Mouse (Mus musculus) brown adipose tissue, adult 24 weeks (tissue): ENCODE data around the gene Rxra. TPM values are rescaled to one million over a fixed set of nuclear protein-coding genes. Genes with fewer than 3 reads are reported as not detected.

Source experiments
- H3K27ac ChIP-seq: fragments of 200-500 bp; replicated peaks from 2 replicates; pipeline ENCODE4 v1.5.1; 2012; ENCODE audit warnings: low read depth, mild to moderate bottlenecking, low read length
- H3K4me1 ChIP-seq: fragments of 200-500 bp; 2 replicates; pipeline ENCODE4 v1.6.1; 2012; ENCODE audit warnings: low read length, mixed read lengths; ENCODE audit not compliant: control insufficient read depth, insufficient read depth, insufficient read length
- H3K4me3 ChIP-seq: fragments of 200-500 bp; 2 replicates; pipeline ENCODE4 v1.5.1; 2012; ENCODE audit warnings: low read depth, mild to moderate bottlenecking, low read length, moderate library complexity; ENCODE audit not compliant: insufficient read depth
- polyA plus RNA-seq: library from polyadenylated mRNA; stranded (reverse); fragments of >200 nt; gene quantifications from 2 replicates; pipeline ENCODE4 v1.2.4, GENCODE M21; 2012; ENCODE audit not compliant: missing spikeins, insufficient read depth, insufficient read length

The Rxra gene
- polyA plus RNA-seq, 1 experiment = 24.1 TPM

DNA sequence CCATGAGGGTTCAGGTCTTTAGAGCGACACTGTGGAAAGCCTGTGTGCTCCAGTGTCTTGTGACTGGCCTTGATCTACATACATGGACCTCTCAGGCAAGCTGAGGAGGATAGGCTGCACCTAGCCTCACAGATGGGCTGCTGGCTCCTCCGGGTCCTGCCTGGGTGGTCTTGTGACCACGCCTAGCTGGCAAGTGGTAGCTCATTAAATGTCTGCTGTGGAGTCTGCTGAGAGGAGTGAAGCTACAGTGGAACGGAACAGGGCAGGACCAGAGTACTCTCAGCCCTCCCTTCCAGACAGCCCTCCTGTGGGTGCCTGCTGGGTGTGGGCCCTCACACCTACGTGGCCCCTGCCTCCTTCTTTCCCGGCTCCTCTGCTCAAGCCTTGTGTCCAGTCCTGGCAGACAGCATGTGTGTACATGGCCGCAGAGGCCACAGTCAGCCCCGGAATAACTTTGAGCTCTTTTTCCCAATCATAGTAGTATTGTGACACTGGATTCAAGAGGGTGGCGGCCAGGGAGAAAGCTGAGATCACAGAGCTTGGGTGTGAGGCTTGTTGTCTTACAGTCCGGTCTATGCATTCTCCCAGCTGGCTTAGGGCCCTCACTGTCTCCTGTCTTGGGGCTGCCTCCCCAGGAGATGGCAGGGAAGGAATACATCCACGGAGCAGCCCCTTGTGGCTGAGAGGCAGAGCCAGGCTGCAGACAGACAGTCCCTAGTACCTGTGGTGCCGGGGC lies 74.3 kb downstream of the Rxra start:
- Histone ChIP-seq H3K4me1 (peaks cover 12% of the 10 kb centered on the region), H3K27ac (no peak overlapping the region), H3K4me3 (no peak overlapping the region)

DNA sequence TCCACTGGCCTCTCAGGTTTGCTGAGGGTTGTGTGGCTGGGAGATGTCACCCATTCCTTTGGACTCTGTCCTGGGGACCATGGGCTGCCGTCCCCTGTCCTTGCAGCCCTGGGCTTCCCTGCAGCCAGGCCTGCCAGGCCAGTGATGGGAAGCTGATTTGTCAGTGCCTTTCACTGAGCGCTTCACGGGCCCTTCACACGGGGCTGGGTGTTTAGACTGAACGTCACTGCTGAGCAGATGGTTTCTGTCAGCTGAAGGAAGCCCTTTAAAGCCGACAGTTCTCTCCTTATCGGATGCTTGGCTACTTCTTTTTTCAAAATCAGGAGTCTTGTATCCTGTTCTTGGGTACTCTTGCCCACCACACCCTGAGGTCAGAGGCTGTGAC lies 74.9 kb downstream of the Rxra start:
- no peak overlapping the region for H3K4me3 ChIP-seq
- no peak overlapping the region for H3K27ac ChIP-seq
- peaks cover 7% of the 10 kb centered on the region for H3K4me1 ChIP-seq

DNA sequence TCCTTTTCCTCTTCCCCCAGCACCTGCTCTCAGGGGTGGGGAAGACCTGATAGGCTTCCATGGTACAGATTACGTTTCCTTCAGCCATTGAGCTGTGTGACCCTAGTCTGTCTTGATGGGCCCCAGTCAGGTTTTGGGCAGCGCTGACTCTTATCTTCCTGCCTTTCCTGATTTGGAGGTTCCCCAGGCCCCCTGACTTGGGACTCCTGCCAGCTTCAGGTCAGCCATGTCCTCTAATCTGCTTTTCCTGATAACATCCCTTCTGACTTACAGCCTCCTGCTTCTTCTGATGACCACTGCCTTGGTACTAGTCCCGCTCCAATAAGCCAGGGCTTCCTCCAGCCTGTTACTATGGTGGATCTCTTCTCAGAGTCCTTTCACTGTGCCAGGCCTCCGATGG lies 75.6 kb downstream of the Rxra start:
- Histone ChIP-seq H3K27ac (no peak overlapping the region), H3K4me1 (peaks cover 3% of the 10 kb centered on the region), H3K4me3 (no peak overlapping the region)

DNA sequence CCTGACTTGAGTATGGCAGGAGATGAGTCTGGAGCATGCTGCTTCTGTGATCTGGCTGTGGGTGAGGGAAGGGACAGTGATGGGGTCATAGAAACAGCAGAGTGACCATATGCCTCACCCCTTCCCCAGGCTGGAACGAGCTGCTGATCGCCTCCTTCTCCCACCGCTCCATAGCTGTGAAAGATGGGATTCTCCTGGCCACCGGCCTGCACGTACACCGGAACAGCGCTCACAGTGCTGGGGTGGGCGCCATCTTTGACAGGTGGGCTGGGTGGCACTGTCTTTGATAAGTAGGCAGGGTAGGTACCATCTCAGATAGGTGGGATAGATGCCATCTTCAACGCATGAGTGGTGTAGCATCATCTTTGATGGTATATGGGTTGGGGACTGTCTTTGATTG lies 77.9 kb downstream of the Rxra start:
- Histone ChIP-seq H3K27ac (no peak overlapping the region), H3K4me1 (peaks cover 12% of the 10 kb centered on the region), H3K4me3 (no peak overlapping the region)

DNA sequence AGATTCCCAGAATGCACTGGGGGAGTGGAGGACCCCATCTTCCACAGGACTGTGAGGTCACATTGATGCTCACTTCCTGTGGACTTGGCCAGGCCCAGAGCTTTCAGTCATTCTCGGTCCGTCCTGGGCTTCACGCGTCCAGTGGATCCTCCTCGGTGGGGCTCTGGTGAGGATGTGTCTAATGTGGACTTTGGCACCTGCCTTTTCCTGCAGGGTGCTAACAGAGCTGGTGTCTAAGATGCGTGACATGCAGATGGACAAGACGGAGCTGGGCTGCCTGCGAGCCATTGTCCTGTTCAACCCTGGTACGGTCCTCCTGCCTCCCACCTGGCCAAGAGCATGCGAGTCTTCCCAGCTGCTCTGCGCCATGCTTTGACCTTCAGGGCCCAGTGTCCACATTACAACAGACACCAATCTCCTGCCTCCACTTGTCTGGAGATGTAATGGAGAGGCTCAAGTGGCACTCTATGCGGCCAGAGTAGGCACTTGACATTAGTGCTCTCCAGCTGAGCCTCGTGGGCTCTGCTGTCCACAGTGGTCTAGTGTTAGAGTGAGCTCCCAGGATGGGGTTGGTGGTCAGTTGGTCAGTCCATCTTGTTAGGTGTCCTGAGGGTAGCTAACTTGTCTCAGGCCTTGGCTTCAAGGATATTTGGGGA lies 79.9 kb downstream of the Rxra start:
- H3K4me1 ChIP-seq = peaks cover 15% of the 10 kb centered on the region
- no peak overlapping the region for H3K27ac ChIP-seq
- no peak overlapping the region for H3K4me3 ChIP-seq

DNA sequence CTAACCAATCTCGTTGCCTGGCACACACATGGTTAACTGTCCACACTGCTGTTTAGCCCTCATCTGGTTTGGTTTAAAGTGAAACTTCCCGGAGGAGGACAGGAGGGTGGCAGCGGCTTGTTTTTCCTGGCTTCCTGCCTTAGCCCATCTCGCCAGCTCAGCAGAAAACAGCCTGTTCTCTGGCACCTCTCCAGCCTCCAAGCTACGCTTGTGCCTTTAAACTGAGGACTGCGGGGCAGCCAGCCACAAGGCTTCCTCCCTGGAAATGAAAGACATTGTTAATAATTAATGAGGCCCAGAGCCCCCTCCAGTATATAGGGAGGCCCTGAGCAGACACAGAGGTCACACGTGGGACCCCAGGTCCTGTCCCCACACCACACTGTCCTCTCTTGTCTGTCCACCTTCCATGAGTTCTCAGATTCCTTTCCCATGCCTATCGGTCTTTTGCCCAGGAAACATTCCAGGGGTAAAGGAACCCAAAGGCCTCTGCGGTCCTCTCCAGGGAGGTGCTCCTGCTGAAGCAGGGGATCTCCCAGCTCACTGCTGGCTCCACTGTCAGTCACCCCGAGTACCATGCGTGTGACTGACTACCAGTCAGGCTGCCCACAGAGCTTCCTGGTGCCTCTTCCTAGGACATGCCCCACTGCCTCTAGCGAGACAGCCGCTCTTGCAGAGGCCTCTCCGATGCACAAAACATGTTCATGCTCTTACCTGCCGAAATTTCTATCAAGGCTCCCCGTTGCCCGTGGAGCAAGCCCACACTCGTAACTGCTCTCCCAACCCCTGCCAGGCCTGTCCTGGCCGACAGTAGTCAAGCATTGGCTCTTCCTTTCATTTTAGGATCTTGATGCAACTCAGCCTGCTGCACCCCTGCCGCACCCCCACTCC lies 82.4 kb downstream of the Rxra start:
- Histone ChIP-seq H3K4me1 (peaks cover 15% of the 10 kb centered on the region), H3K4me3 (no peak overlapping the region), H3K27ac (peak overlapping the region; percentile 54)

DNA sequence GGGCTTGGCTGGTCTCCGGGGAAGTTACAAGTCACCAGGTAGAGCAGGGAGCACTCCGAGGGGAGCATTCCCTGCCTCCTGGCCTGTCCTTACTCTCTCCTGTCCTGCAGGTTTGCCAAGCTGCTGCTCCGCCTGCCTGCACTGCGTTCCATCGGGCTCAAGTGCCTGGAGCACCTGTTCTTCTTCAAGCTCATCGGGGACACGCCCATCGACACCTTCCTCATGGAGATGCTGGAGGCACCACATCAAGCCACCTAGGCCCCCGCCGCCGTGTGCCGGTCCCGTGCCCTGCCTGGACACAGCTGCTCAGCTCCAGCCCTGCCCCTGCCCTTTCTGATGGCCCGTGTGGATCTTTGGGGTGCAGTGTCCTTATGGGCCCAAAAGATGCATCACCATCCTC lies 83.2 kb downstream of the Rxra start:
- Histone ChIP-seq H3K4me1 (peaks cover 15% of the 10 kb centered on the region), H3K27ac (no peak overlapping the region), H3K4me3 (no peak overlapping the region)

DNA sequence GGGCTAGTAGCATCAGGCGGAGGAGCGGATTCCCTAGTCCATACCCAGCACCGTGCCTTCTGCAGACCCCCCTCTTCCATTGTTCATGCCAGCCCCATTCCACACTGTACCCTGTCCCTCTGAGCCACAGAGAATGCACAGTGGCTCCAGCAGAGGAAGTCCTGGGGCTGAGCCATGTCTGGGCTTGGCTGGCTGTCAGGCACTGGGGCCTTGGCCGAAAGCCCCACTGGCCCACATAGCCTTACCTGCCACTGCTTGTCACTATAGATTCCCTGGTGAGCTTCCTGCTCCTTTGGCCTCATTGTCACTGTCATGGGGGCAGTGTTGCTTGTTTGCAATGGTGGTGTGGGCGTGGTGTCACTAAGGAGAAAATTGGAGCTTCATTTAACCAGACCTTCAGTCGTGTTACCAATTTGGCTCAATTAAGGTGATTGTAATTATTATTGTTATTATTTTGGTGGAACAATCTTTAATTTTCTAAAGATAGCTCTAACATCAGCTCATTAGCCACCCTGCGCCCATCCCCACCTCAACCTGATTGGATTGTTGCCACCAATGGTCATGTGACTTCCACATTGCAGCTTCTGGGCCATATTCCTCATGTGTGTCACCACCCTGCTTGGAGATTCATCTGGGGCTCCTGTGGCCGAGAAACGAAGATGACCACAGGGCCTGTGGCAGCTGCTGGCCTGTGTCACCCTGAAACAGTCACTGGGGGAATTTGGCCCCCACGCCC lies 85.2 kb downstream of the Rxra start:
- no peak overlapping the region for H3K27ac ChIP-seq
- no peak overlapping the region for H3K4me3 ChIP-seq

DNA sequence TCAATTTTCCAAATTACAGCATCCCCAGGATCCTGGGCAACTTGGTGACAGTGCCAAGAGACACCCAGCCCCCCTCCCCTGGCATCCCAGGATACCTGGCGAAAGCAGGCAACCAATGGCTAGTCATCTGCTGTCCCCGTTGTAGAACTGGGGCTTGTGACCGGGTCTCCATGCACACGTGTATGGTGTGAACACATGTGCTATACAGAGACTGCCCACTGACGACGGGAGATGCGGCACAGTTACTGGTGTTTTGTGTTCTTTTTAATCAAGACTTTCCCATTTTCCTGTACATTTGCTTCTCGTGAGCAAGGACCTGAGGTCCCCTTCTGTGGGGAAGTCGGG lies 85.7 kb downstream of the Rxra start:
- H3K27ac ChIP-seq = no peak overlapping the region
- no peak overlapping the region for H3K4me3 ChIP-seq
- H3K4me1 ChIP-seq = peaks cover 15% of the 10 kb centered on the region

More for the DNA sequence above, 85.2 kb downstream of the Rxra start:
- H3K4me1 ChIP-seq = peaks cover 15% of the 10 kb centered on the region

DNA sequence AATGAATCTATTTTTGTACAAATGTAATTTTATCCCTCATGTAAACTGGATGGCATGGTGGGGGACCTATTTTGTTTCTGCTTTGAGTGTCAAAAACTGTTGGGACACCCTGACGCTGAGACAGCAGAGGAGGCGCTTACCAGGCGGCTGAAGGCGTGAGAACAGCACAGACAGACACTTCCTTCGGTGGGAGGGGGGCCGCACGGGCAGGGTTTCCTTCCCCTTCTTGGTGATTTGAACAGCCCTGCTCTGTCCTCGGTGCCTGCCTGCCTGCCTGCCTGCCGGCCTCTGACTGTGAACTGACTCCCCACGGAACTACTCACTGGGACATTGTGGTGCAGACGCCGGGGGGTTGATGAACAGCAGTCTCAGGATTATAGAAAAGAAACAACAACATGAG lies 86.3 kb downstream of the Rxra start:
- H3K4me3 ChIP-seq = no peak overlapping the region
- peaks cover 15% of the 10 kb centered on the region for H3K4me1 ChIP-seq
- no peak overlapping the region for H3K27ac ChIP-seq

DNA sequence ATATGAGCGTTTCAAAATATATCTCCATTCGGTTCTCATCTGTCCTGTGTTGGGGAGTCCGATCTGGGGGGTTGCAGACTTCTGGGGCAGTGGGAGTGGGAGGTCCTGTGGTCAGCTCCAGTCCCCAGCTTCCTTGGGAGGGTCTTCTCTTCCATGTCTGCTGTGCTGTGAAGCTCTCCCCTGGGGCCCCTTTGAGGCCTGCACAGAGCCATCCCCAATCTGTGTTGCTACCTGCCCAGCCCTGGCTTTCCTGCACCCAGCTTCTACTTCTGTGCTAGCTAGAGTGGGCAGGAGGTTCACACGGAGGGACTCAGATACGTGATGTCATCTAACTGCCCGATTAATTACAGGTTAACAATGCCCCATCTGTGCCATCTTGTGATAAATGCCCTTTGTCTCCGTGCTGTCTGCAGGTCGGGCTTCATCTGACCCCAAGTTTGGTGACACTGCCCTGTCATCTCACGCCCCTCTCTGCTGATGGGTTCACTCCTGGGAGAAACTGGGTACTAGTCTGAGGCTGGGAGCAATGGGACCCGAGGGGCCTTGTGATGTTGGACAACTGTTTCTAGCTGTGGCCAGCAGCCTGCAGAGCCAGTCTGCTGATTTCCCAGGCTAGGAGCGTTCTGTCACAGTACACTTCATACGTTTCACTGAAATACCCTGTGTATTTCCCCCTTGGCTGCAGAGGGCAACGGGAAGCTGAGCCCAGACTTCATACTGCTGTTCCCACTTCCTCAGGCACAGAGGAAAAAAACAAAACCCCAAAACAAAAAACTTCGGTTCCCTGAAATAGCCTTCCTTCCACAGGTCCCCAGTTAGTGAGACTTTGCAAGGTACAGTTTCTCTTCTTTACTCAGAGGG lies 86.9 kb downstream of the Rxra start:
- Histone ChIP-seq H3K4me3 (no peak overlapping the region), H3K4me1 (peaks cover 10% of the 10 kb centered on the region), H3K27ac (no peak overlapping the region)

DNA sequence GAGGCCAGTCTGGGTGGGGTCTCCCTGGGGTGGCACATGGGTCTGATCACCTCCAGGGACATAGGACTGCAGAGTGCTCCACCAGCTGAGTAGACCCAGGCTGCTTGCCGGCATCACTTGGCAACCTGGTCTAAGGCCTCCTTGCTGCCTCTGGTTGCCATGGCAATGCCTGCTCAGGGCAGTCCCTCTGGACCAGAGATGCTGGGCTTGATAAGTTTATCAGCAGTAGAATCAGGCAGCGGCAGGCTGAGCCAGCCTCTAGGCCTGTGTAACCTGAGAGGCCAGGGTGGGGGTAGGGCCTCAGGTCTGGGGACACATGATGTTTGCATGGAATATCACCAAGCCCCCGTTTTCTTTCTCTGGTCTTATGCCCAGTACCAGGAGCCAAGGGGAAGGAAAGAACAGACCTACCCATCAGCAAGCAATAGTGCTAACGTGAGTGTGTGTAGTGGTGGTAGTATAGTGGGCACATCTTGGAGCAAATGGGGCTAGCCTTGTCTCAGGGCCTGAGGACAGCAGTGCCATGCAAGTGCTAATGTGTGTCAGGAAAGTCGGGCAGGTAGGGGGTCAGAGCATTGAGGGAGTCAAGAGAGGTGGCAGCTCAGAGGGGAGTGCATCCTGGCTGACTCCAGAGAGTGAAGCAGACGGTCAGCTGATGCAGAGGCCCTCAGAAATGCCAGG lies 88.2 kb downstream of the Rxra start:
- H3K4me1 ChIP-seq = peaks cover under 1% of the 10 kb centered on the region; the same call in 1 of the 2 replicates
- no peak overlapping the region for H3K27ac ChIP-seq
- H3K4me3 ChIP-seq = no peak overlapping the region

DNA sequence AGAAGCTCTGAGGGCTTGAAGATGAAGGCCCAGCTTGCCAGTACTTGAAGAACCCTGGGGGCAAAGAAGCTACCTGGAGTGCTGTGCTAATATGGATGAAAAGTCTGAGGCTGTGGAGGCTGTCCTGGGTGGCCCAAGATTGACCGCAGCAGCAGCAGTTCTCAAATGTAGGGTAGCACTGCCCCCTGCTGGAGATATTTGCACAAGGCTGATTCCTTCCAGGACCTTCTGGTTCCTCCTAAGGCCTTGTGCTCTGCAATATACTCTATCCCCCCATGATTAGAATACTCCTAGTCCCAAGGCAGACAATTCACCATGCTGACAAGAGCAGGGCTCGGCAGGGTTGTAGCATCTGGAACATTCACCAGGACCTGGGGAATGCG lies 88.7 kb downstream of the Rxra start:
- Histone ChIP-seq H3K4me1 (no peaks in the 10 kb centered on the region), H3K4me3 (no peak overlapping the region), H3K27ac (no peak overlapping the region)

DNA sequence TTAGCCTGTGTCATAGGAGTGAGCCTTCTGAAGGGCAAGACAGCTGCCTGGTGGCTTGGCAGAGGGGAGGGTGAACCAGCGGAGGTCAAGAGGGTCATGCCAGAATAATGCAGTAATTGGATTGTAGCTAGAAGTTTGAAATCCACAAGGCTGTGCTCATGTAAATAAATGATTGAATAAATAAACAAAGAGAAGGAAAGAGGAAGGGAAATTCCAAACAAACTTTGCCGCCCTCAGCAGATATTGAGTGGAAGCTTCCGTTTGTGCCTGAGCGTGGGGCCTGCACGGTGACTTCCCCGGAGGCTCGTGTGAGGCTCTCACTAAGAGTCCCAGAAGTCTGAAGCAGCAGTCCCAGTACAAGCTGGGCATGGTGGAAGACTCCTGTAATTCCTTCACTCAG lies 91.5 kb downstream of the Rxra start:
- Histone ChIP-seq H3K4me3 (no peak overlapping the region), H3K27ac (no peak overlapping the region), H3K4me1 (no peaks in the 10 kb centered on the region)
